Mouse (Mus musculus) C2C12 (cell line): ENCODE measurements around the gene B3gnt2.

Experiments used
- CEBPB ChIP-seq: IDR thresholded peaks from one replicate; pipeline ENCODE4 v1.6.1; 2011; ENCODE audit warnings: low read depth, mild to moderate bottlenecking, control low read depth, moderate library complexity
- CTCF ChIP-seq: IDR thresholded peaks from one replicate; pipeline ENCODE4 v1.5.1; 2011; ENCODE audit not compliant: control insufficient read depth, insufficient read depth, insufficient read length
- MAX ChIP-seq: IDR thresholded peaks from one replicate; pipeline ENCODE4 v1.6.1; 2011; ENCODE audit warnings: mild to moderate bottlenecking, control low read depth
- MYOD1 ChIP-seq: IDR thresholded peaks from one replicate; pipeline ENCODE4 v1.6.1; 2011; ENCODE audit warnings: low read depth; ENCODE audit not compliant: control insufficient read depth, insufficient read length
- MYOG ChIP-seq: IDR thresholded peaks from one replicate; pipeline ENCODE4 v1.6.1; 2011; ENCODE audit not compliant: control insufficient read depth, insufficient read length; ENCODE audit errors: extremely low read depth

- TF ChIP-seq CTCF (no peak), MYOG (no peak), MAX (no peak), CEBPB (no peak), MYOD1 (no peak)
Observed at GRCm38 (mm10) chr11:22846093-22846835, 14.5 kb downstream of the B3gnt2 start.
